Mouse (Mus musculus): Measurements from ENCODE around the gene Rnf126.

- TF ChIP-seq EP300 (IDR thresholded peaks at IDR 0.05): no peak
- TF ChIP-seq CTCF (IDR thresholded peaks at IDR 0.05): no peak
Observed at GRCm38 (mm10) chr10:79762875-79763274, 3.9 kb downstream of the Rnf126 start.

All from lung, postnatal 0 days (tissue).